Mouse (Mus musculus): Measurements from ENCODE around the gene Pde4dip. TPM values are rescaled to one million over a fixed set of nuclear protein-coding genes. Genes with fewer than 3 reads are reported as not detected.

The Pde4dip gene
- polyA plus RNA-seq, 1 experiment = 0.41 TPM

GRCm38 (mm10) chr3:97802297-97802696 is 86.2 kb downstream of the Pde4dip start:
- TF ChIP-seq GATA1 (IDR thresholded peaks at IDR 0.05; ENCODE audit: low read length) = no peak

- no peak for TF ChIP-seq GATA1 (IDR thresholded peaks at IDR 0.05; ENCODE audit: low read length)
These were observed 87.3 kb downstream of the Pde4dip start for GRCm38 (mm10) chr3:97801178-97801699.

GRCm38 (mm10) chr3:97800657-97801056 is 87.8 kb downstream of the Pde4dip start:
- no peak for TF ChIP-seq GATA1 (IDR thresholded peaks at IDR 0.05; ENCODE audit: low read length)

GRCm38 (mm10) chr3:97800004-97800403 is 88.5 kb downstream of the Pde4dip start:
- TF ChIP-seq GATA1 (IDR thresholded peaks at IDR 0.05; ENCODE audit: low read length) = no peak

DNA sequence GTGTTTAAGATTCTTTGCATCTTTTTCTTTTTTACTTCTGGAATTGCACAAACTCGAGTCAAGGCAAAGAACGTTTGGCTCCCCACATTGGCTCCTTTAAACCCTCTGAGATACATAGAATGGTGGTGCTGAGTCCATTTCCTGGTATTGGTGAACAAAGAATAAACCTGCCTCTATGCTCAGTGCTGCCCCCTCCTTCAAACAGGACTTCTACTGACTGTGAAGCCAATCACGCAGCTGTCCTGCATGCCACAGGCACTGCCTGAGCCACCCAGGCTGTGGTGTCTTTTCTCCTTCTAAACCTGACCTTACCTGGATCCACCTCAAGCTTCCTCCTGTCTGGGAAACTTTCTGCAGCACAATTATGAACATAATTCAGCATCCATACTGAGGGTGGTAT is 89.2 kb downstream of the Pde4dip start:
- TF ChIP-seq GATA1 (IDR thresholded peaks at IDR 0.05; ENCODE audit: low read length) = no peak

DNA sequence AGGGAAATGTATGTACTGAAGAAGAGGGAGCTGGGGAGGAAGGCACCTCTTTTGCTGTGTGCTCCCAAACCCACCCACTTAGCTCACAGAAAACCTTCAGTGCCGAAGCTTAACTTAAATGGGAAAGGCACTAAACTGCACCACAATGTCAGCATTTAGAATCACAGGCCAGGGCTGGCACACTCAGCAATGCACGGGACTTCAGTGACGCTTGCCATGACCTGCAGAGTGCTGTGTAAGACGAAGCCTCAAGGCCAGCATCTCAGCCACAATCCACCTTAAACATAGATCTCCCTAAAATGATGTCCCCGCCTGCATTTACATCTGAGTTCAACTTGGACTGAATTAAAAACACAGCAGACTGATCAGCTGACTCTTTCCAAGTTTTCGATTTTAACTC is 91.1 kb downstream of the Pde4dip start:
- no peak for TF ChIP-seq GATA1 (IDR thresholded peaks at IDR 0.05; ENCODE audit: low read length)

DNA sequence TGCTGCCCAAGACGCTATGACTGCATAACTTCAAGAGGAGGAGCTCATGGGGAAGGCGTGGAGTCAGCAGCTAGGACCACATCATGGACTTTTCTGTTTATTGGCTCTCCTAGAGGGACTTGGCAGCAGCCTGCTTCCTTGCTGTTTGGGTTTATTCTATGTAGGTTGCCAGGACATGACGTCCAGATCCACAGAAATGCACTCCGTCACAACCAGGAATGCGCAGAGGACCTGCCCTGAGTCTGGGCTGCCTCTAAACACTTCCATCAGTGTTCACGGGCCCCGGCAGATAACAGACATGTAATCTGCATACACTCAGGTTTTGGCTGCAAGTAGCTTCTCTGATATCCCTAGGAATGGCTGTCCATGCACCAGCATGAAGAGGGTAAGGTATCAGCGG is 94.5 kb downstream of the Pde4dip start:
- TF ChIP-seq GATA1 (IDR thresholded peaks at IDR 0.05; ENCODE audit: low read length) = no peak

DNA sequence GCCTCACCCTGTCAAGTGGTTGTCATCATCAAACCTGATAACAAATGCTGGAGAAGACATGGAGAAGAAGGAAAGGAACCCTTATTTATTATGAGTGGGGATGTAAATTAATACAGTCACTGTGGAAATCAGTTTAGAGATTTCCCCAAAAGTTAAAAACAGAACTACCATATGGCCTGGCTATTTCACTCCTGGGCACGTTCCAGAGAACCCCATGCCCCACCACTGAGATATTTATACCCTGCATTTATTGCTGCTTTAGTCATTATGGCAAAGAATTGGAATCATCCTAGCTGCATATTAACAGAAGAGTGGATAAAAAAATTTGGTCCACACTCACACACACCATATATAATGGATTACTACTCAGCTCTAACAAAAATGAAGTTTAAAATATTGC is 98.4 kb downstream of the Pde4dip start:
- TF ChIP-seq GATA1 (IDR thresholded peaks at IDR 0.05; ENCODE audit: low read length) = no peak

DNA sequence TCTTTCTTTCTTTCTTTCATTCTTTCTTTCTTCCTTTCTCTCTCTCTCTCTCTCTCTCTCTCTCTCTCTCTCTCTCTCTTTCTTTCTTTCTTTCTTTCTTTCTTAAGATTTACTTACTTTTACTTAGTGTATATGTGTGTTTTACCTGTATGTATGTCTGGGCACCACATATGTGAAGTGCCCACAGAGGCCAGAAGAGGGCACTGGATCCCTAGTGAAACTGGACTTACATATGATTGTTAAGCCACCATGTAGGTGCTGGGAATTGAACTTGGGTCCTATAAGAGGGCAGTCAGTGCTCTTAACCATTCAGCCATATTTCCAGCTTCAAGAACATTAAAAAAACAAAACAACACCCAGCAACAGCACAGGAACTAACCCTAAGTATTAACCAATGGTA is 99.2 kb downstream of the Pde4dip start:
- TF ChIP-seq GATA1 (IDR thresholded peaks at IDR 0.05; ENCODE audit: low read length) = no peak

GRCm38 (mm10) chr3:97776195-97776594 is 112.3 kb downstream of the Pde4dip start:
- TF ChIP-seq GATA1 (IDR thresholded peaks at IDR 0.05; ENCODE audit: low read length) = no peak

GRCm38 (mm10) chr3:97775742-97776141 is 112.8 kb downstream of the Pde4dip start:
- no peak for TF ChIP-seq GATA1 (IDR thresholded peaks at IDR 0.05; ENCODE audit: low read length)

GRCm38 (mm10) chr3:97774861-97775260 is 113.6 kb downstream of the Pde4dip start:
- no peak for TF ChIP-seq GATA1 (IDR thresholded peaks at IDR 0.05; ENCODE audit: low read length)

DNA sequence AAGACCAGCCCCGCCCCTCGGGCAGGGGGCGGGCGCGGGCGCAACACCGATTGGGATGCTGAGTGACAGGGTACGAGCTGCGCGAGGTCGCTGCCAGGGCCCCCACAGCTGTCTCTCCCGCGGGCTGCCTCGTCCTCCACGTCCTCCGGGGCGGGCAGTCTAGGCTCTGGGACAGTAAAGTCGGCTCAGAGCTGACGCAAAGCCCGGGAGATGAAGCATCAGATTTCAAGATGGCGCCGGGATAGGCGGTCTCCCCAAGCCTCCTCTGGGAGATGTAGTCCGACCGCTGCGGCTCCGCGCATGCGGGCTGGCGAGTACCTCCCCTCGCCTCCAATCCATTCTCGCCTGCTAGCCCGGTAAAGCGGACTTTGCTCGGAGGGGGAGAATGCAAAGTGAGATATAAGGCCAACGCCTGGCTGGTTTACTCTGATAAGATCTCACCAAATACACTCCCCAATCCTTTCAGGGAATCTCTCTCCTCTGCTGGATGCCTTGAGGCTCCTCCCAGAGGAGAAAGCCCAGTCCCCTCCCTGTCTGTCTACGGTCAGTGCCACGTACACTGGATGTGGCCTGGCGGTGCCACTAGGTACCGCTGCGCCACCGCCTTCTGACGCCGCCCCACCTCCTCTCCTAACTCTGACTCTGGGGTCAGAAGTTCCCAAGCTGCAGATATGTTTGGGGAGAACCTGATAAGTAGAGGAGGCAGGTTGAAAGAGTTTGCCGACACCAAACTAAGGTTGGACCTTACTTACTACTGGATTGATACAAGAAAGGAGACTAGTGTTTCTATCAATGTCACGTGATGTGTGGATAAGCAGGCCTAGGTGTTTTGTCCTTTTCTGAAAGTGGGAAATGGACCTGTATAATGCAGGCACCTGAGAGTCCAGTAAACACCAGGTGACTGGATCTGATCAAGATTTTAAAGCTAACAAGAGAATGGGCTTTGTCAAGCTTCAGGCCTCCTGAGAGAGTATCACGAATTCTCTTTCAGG is 120.4 kb downstream of the Pde4dip start:
- TF ChIP-seq GATA1 (IDR thresholded peaks at IDR 0.05; ENCODE audit: low read length) = no peak

- no peak for TF ChIP-seq GATA1 (IDR thresholded peaks at IDR 0.05; ENCODE audit: low read length)
These were observed 121.3 kb downstream of the Pde4dip start for GRCm38 (mm10) chr3:97767041-97767770.

- no peak for TF ChIP-seq GATA1 (IDR thresholded peaks at IDR 0.05; ENCODE audit: low read length)
These were observed 122.0 kb downstream of the Pde4dip start for GRCm38 (mm10) chr3:97766459-97766858.

- TF ChIP-seq GATA1 (IDR thresholded peaks at IDR 0.05; ENCODE audit: low read length) = no peak
These were observed 124.4 kb downstream of the Pde4dip start for GRCm38 (mm10) chr3:97764152-97764551.

All from G1E-ER4 (cell line).